Mouse (Mus musculus): ENCODE measurements at regions not wholly inside any gene's neighbourhood (a gene's known extent, or its start where the extent isn't known, plus 50 kb on each side); places are given as distances from the start of the nearest gene placed in this dataset.

GRCm38 (mm10) chr2:178598836-178599235, 168.5 kb downstream of the Cdh26 start:
- Histone ChIP-seq H3K9ac (no peak overlapping the region), H3K27me3 (replicated peaks) (no peaks in the 10 kb centered on the region), H3K9me3 (no peaks in the 10 kb centered on the region), H3K4me1 (replicated peaks) (peaks cover 6% of the 10 kb centered on the region; the same call in 1 of the 2 replicates), H3K36me3 (no peaks in the 10 kb centered on the region), H3K27ac (no peak overlapping the region), H3K4me2 (replicated peaks) (no peak overlapping the region), H3K4me3 (replicated peaks) (no peak overlapping the region)
- no peak for ATAC-seq
- WGBS, result 93% methylated on average over 3 of the region's 3 CpGs

- no peak for ATAC-seq
- H3K36me3 ChIP-seq, result no peaks in the 10 kb centered on the region
- H3K9ac ChIP-seq, result no peak overlapping the region
- peaks cover 18% of the 10 kb centered on the region for H3K4me1 ChIP-seq (replicated peaks)
- no peak overlapping the region for H3K27ac ChIP-seq
- H3K27me3 ChIP-seq (replicated peaks), result no peaks in the 10 kb centered on the region
- 92% methylated on average over 2 of the region's 2 CpGs for WGBS
- H3K9me3 ChIP-seq, result no peaks in the 10 kb centered on the region
- H3K4me3 ChIP-seq (replicated peaks), result no peak overlapping the region
- H3K4me2 ChIP-seq (replicated peaks), result no peak overlapping the region
These were observed 173.1 kb downstream of the Cdh26 start for GRCm38 (mm10) chr2:178603443-178603842.

GRCm38 (mm10) chr2:178606733-178607132, 176.4 kb downstream of the Cdh26 start:
- Histone ChIP-seq H3K4me1 (replicated peaks) (peaks cover 18% of the 10 kb centered on the region), H3K9me3 (no peaks in the 10 kb centered on the region)
- 30% methylated on average over 4 of the region's 4 CpGs for WGBS

GRCm38 (mm10) chr2:178610211-178610975, 180.1 kb downstream of the Cdh26 start:
- no peaks in the 10 kb centered on the region for H3K9me3 ChIP-seq
- no peak for ATAC-seq
- 50% methylated on average over 18 of the region's 18 CpGs for WGBS
- no peak overlapping the region for H3K27ac ChIP-seq
- H3K4me1 ChIP-seq (replicated peaks), result peaks cover 18% of the 10 kb centered on the region
- H3K9ac ChIP-seq, result no peak overlapping the region
- no peak overlapping the region for H3K4me2 ChIP-seq (replicated peaks)
- no peaks in the 10 kb centered on the region for H3K36me3 ChIP-seq
- peaks cover 3% of the 10 kb centered on the region; the same call in 1 of the 2 replicates for H3K27me3 ChIP-seq (replicated peaks)
- no peak overlapping the region for H3K4me3 ChIP-seq (replicated peaks)

More at GRCm38 (mm10) chr2:178606733-178607132, 176.4 kb downstream of the Cdh26 start:
- H3K4me3 ChIP-seq (replicated peaks), result no peak overlapping the region
- no peak overlapping the region for H3K4me2 ChIP-seq (replicated peaks)
- no peaks in the 10 kb centered on the region for H3K36me3 ChIP-seq
- ATAC-seq, result peak; percentile 68
- H3K27me3 ChIP-seq (replicated peaks), result peaks cover 3% of the 10 kb centered on the region; the same call in 1 of the 2 replicates
- H3K27ac ChIP-seq, result peak overlapping the region; percentile 55; the same call in 1 of the 2 replicates
- no peak overlapping the region for H3K9ac ChIP-seq

- no peak for ATAC-seq
- H3K9me3 ChIP-seq, result no peaks in the 10 kb centered on the region
- no peak overlapping the region for H3K9ac ChIP-seq
- H3K27ac ChIP-seq, result no peak overlapping the region
- WGBS, result 67% methylated on average over 7 of the region's 7 CpGs
- no peaks in the 10 kb centered on the region for H3K4me1 ChIP-seq (replicated peaks)
- H3K4me3 ChIP-seq (replicated peaks), result no peak overlapping the region
- H3K27me3 ChIP-seq (replicated peaks), result peaks cover 3% of the 10 kb centered on the region; the same call in 1 of the 2 replicates
- H3K36me3 ChIP-seq, result no peaks in the 10 kb centered on the region
- no peak overlapping the region for H3K4me2 ChIP-seq (replicated peaks)
These were observed 184.4 kb downstream of the Cdh26 start for GRCm38 (mm10) chr2:178614761-178615160.

GRCm38 (mm10) chr2:178622801-178623200, 192.5 kb downstream of the Cdh26 start:
- H3K9ac ChIP-seq, result no peak overlapping the region
- H3K36me3 ChIP-seq, result no peaks in the 10 kb centered on the region
- peaks cover 4% of the 10 kb centered on the region; the same call in 1 of the 2 replicates for H3K4me1 ChIP-seq (replicated peaks)
- no peak overlapping the region for H3K4me2 ChIP-seq (replicated peaks)
- no peak overlapping the region for H3K4me3 ChIP-seq (replicated peaks)
- H3K27ac ChIP-seq, result no peak overlapping the region
- ATAC-seq, result no peak
- H3K27me3 ChIP-seq (replicated peaks), result no peaks in the 10 kb centered on the region
- H3K9me3 ChIP-seq, result no peaks in the 10 kb centered on the region
- WGBS, result 49% methylated on average over 3 of the region's 3 CpGs

GRCm38 (mm10) chr2:178624475-178624874, 194.1 kb downstream of the Cdh26 start:
- H3K27ac ChIP-seq, result no peak overlapping the region
- no peak overlapping the region for H3K9ac ChIP-seq
- no peaks in the 10 kb centered on the region for H3K9me3 ChIP-seq
- H3K4me2 ChIP-seq (replicated peaks), result no peak overlapping the region
- 80% methylated on average over 3 of the region's 3 CpGs for WGBS
- H3K27me3 ChIP-seq (replicated peaks), result no peaks in the 10 kb centered on the region
- H3K36me3 ChIP-seq, result no peaks in the 10 kb centered on the region
- no peak overlapping the region for H3K4me3 ChIP-seq (replicated peaks)
- peaks cover 13% of the 10 kb centered on the region for H3K4me1 ChIP-seq (replicated peaks)
- no peak for ATAC-seq

- Histone ChIP-seq H3K9ac (no peak overlapping the region), H3K4me1 (replicated peaks) (peaks cover 13% of the 10 kb centered on the region), H3K9me3 (no peaks in the 10 kb centered on the region), H3K27me3 (replicated peaks) (no peaks in the 10 kb centered on the region), H3K4me3 (replicated peaks) (no peak overlapping the region), H3K36me3 (no peaks in the 10 kb centered on the region), H3K27ac (no peak overlapping the region), H3K4me2 (replicated peaks) (no peak overlapping the region)
- WGBS, result 88% methylated on average over 1 of the region's 1 CpGs
- ATAC-seq, result no peak
These were observed 194.6 kb downstream of the Cdh26 start for GRCm38 (mm10) chr2:178624907-178625306.

- no peak overlapping the region for H3K4me3 ChIP-seq (replicated peaks)
- no peak overlapping the region for H3K27ac ChIP-seq
- ATAC-seq, result 0 out of 2 replicates have a peak, but pooled peaks have one; percentile 39
- H3K4me2 ChIP-seq (replicated peaks), result no peak overlapping the region
- no peaks in the 10 kb centered on the region for H3K36me3 ChIP-seq
- no peak overlapping the region for H3K9ac ChIP-seq
- peaks cover 42% of the 10 kb centered on the region for H3K4me1 ChIP-seq (replicated peaks)
- 30% methylated on average over 7 of the region's 7 CpGs for WGBS
- no peaks in the 10 kb centered on the region for H3K9me3 ChIP-seq
- H3K27me3 ChIP-seq (replicated peaks), result no peaks in the 10 kb centered on the region
These were observed 199.4 kb downstream of the Cdh26 start for GRCm38 (mm10) chr2:178629756-178630155.

GRCm38 (mm10) chr2:178630511-178630910, 200.2 kb downstream of the Cdh26 start:
- WGBS, result 58% methylated on average over 12 of the region's 12 CpGs
- H3K4me2 ChIP-seq (replicated peaks), result no peak overlapping the region
- no peak overlapping the region for H3K9ac ChIP-seq
- ATAC-seq, result 0 out of 2 replicates have a peak, but pooled peaks have one; percentile 48
- H3K4me3 ChIP-seq (replicated peaks), result no peak overlapping the region
- H3K4me1 ChIP-seq (replicated peaks), result peaks cover 49% of the 10 kb centered on the region
- H3K36me3 ChIP-seq, result no peaks in the 10 kb centered on the region
- H3K9me3 ChIP-seq, result no peaks in the 10 kb centered on the region
- no peaks in the 10 kb centered on the region for H3K27me3 ChIP-seq (replicated peaks)
- H3K27ac ChIP-seq, result 0 out of 2 replicates have a peak overlapping the region, but pooled peaks have one; percentile 42

GRCm38 (mm10) chr2:178631336-178631735, 201.0 kb downstream of the Cdh26 start:
- no peaks in the 10 kb centered on the region for H3K27me3 ChIP-seq (replicated peaks)
- H3K9ac ChIP-seq, result no peak overlapping the region
- H3K4me3 ChIP-seq (replicated peaks), result no peak overlapping the region
- H3K4me1 ChIP-seq (replicated peaks), result peaks cover 53% of the 10 kb centered on the region
- H3K4me2 ChIP-seq (replicated peaks), result no peak overlapping the region
- no peaks in the 10 kb centered on the region for H3K36me3 ChIP-seq
- H3K27ac ChIP-seq, result 0 out of 2 replicates have a peak overlapping the region, but pooled peaks have one; percentile 42
- 28% methylated on average over 3 of the region's 3 CpGs for WGBS
- ATAC-seq, result no peak
- no peaks in the 10 kb centered on the region for H3K9me3 ChIP-seq

- 60% methylated on average over 12 of the region's 12 CpGs for WGBS
These were observed 201.6 kb downstream of the Cdh26 start for GRCm38 (mm10) chr2:178631966-178632365.

More at GRCm38 (mm10) chr2:178631966-178632365, 201.6 kb downstream of the Cdh26 start:
- Histone ChIP-seq H3K9ac (no peak overlapping the region), H3K9me3 (no peaks in the 10 kb centered on the region), H3K27ac (no peak overlapping the region), H3K4me1 (replicated peaks) (peaks cover 53% of the 10 kb centered on the region), H3K4me2 (replicated peaks) (no peak overlapping the region), H3K36me3 (no peaks in the 10 kb centered on the region), H3K27me3 (replicated peaks) (no peaks in the 10 kb centered on the region), H3K4me3 (replicated peaks) (no peak overlapping the region)
- ATAC-seq, result no peak
